8 mouse cellular contexts compared by ENCODE assay signal in genomic region chr10:85871698-85872478, GRCm38 (mm10). TPM values are rescaled to one million over a fixed set of nuclear protein-coding genes. Genes with fewer than 3 reads are reported as not detected.
DNase-seq lines count a peak whose midpoint lies in the region; ATAC-seq lines count a peak whose summit lies in the region.

No protein-coding gene starts in this region.

- H3K4me2 ChIP-seq in heart, embryonic 14.5 days (ENCODE audit: low read length) = peak overlapping the region; percentile 77
- peak overlapping the region; percentile 88 for H3K4me2 ChIP-seq in liver, embryonic 13.5 days
- H3K4me2 ChIP-seq in stomach, embryonic 16.5 days (ENCODE audit: low read depth, low read length) = peak overlapping the region; percentile 92

- 0% methylated on average over 55 of the region's 55 CpGs for WGBS in heart, embryonic 14.5 days
- under 1% methylated on average over 55 of the region's 55 CpGs for WGBS in liver, embryonic 13.5 days (ENCODE audit: insufficient replicate concordance)
- under 1% methylated on average over 55 of the region's 55 CpGs for WGBS in stomach, embryonic 16.5 days

- ATAC-seq in CD4-positive, CD25-positive, alpha-beta regulatory T cell, adult 4 months = peak; percentile 94
- ATAC-seq in heart, embryonic 14.5 days (ENCODE audit: insufficient number of reproducible peaks, insufficient read depth, low FRiP score, low read depth) = peak; percentile 87
- peak; percentile 93 for ATAC-seq in liver, embryonic 13.5 days (ENCODE audit: low read depth)
- peak; percentile 95 for ATAC-seq in stomach, embryonic 16.5 days (ENCODE audit: insufficient read depth, low FRiP score)

- H3K36me3 ChIP-seq in heart, embryonic 14.5 days (ENCODE audit: control insufficient read depth, insufficient read depth, low read length) = peaks cover 30% of the 10 kb centered on the region
- H3K36me3 ChIP-seq in liver, embryonic 13.5 days = peaks cover 31% of the 10 kb centered on the region
- peaks cover 8% of the 10 kb centered on the region; the same call in 1 of the 2 replicates for H3K36me3 ChIP-seq in stomach, embryonic 16.5 days (ENCODE audit: control insufficient read depth, insufficient read depth, low read length)

- no peaks in the 10 kb centered on the region for H3K9me3 ChIP-seq in heart, embryonic 14.5 days (ENCODE audit: control insufficient read depth, low read length)
- H3K9me3 ChIP-seq in liver, embryonic 13.5 days (replicated peaks) = no peaks in the 10 kb centered on the region
- no peaks in the 10 kb centered on the region for H3K9me3 ChIP-seq in stomach, embryonic 16.5 days (replicated peaks; ENCODE audit: control insufficient read depth, low read length)

- peak overlapping the region; percentile 84 to 94 for H3K4me3 ChIP-seq in heart, embryonic 14.5 days (ENCODE audit: control insufficient read depth in 1 of 2, insufficient read depth in 1 of 2, low read depth in 1 of 2, low read length in 2 of 2)
- peak overlapping the region; percentile 93 for H3K4me3 ChIP-seq in liver, embryonic 13.5 days (replicated peaks)
- H3K4me3 ChIP-seq in stomach, embryonic 16.5 days (replicated peaks; ENCODE audit: low read length) = peak overlapping the region; percentile 98

- H3K9ac ChIP-seq in heart, embryonic 14.5 days (ENCODE audit: low read length) = peak overlapping the region; percentile 83
- peak overlapping the region; percentile 86 for H3K9ac ChIP-seq in liver, embryonic 13.5 days
- peak overlapping the region; percentile 94 for H3K9ac ChIP-seq in stomach, embryonic 16.5 days (ENCODE audit: low read length)

- peak; percentile 70 for DNase-seq in c-Kit-negative CD71-positive TER-119-positive erythroid progenitor cells, embryonic 14.5 days (ENCODE audit: low read depth, low spot score)
- DNase-seq in fibroblast of lung, adult 2 months (ENCODE audit: low read depth) = peak; percentile 73
- DNase-seq in kidney, postnatal 14 days = peak; percentile 94
- peak; percentile 86 for DNase-seq in liver, embryonic 13.5 days
- peak; percentile 93 for DNase-seq in neural tube, embryonic 10.5 days (ENCODE audit: extremely low spot score, low spot score)

- peaks cover 3 to 6% of the 10 kb centered on the region in 2 experiments; a peak in 3 of 4 replicates for H3K4me1 ChIP-seq in heart, embryonic 14.5 days (ENCODE audit: control insufficient read depth in 2 of 2, insufficient read depth in 2 of 2, low read length in 2 of 2)
- H3K4me1 ChIP-seq in liver, embryonic 13.5 days (replicated peaks) = peaks cover 19% of the 10 kb centered on the region
- H3K4me1 ChIP-seq in stomach, embryonic 16.5 days (ENCODE audit: control insufficient read depth, insufficient read depth, low read length) = peaks cover 9% of the 10 kb centered on the region

- H3K27me3 ChIP-seq in heart, embryonic 14.5 days (ENCODE audit: control insufficient read depth, insufficient read depth, low read length) = no peaks in the 10 kb centered on the region
- H3K27me3 ChIP-seq in liver, embryonic 13.5 days = no peaks in the 10 kb centered on the region
- H3K27me3 ChIP-seq in stomach, embryonic 16.5 days (ENCODE audit: control insufficient read depth, insufficient read depth, low read length) = no peaks in the 10 kb centered on the region

- peak overlapping the region; percentile 47 to 51 for H3K27ac ChIP-seq in heart, embryonic 14.5 days (replicated peaks in 1 of 2; ENCODE audit: control insufficient read depth in 1 of 2, insufficient read depth in 1 of 2, low read depth in 2 of 2, low read length in 2 of 2)
- peak overlapping the region; percentile 80 for H3K27ac ChIP-seq in liver, embryonic 13.5 days
- H3K27ac ChIP-seq in stomach, embryonic 16.5 days (ENCODE audit: low read length) = peak overlapping the region; percentile 70; the same call in 1 of the 2 replicates

RNA-seq across cellular contexts. Expression of gene Pwp1, which starts 42.6 kb away (rescaled TPM):
- 10 to 100 TPM; 42.2 to 45.5 TPM for polyA plus RNA-seq in CD4-positive, CD25-positive, alpha-beta regulatory T cell, adult 4 months (2017; shearing (Covaris generic))
- polyA plus RNA-seq in heart, embryonic 14.5 days (2014; fragmentation: Nextera tagmentation; extraction: Ambion mirVana) = 43.4 and 46.0 TPM in 2 replicates
- polyA plus RNA-seq in liver, embryonic 13.5 days (2015; fragmentation: Nextera tagmentation; extraction: Ambion mirVana) = 47.3 and 52.4 TPM in 2 replicates
- 61.5 and 62.0 TPM in 2 replicates for polyA plus RNA-seq in stomach, embryonic 16.5 days (2015; fragmentation: Nextera tagmentation; extraction: Ambion mirVana)

RNA-seq across cellular contexts. Expression of gene Prdm4, which starts 45.1 kb away (rescaled TPM):
- 1 to 10 TPM; 4.4 to 7.7 TPM for polyA plus RNA-seq in CD4-positive, CD25-positive, alpha-beta regulatory T cell, adult 4 months (2017; shearing (Covaris generic))
- polyA plus RNA-seq in heart, embryonic 14.5 days (2014; fragmentation: Nextera tagmentation; extraction: Ambion mirVana) = 15.2 and 16.0 TPM in 2 replicates
- polyA plus RNA-seq in liver, embryonic 13.5 days (2015; fragmentation: Nextera tagmentation; extraction: Ambion mirVana) = 5.4 and 6.3 TPM in 2 replicates
- polyA plus RNA-seq in stomach, embryonic 16.5 days (2015; fragmentation: Nextera tagmentation; extraction: Ambion mirVana) = 10.1 and 10.7 TPM in 2 replicates

RNA-seq across cellular contexts. Expression of gene Ascl4, which starts 55.6 kb away (rescaled TPM):
- under 1 TPM in 1 of 2 experiments, not detected in 1; 0.50 TPM for polyA plus RNA-seq in CD4-positive, CD25-positive, alpha-beta regulatory T cell, adult 4 months (2017; shearing (Covaris generic))
- not detected in 2 replicates for polyA plus RNA-seq in heart, embryonic 14.5 days (2014; fragmentation: Nextera tagmentation; extraction: Ambion mirVana)
- not detected in 2 replicates for polyA plus RNA-seq in liver, embryonic 13.5 days (2015; fragmentation: Nextera tagmentation; extraction: Ambion mirVana)
- polyA plus RNA-seq in stomach, embryonic 16.5 days (2015; fragmentation: Nextera tagmentation; extraction: Ambion mirVana) = 0.36 and 0.37 TPM in 2 replicates

Comparison
In these comparisons a context has a peak if more than half of its experiments do, and no peak if none do; other contexts are left out.
1. Peak in every context shown above with its lines: DNase-seq, ATAC-seq, H3K4me3 ChIP-seq and H3K27ac ChIP-seq.